Mouse (Mus musculus): ENCODE data around the gene Olfr323.
A peak's percentile ranks its signal among the peaks of the same experiment; 100 is the strongest.

Olfr323 gene

DNA sequence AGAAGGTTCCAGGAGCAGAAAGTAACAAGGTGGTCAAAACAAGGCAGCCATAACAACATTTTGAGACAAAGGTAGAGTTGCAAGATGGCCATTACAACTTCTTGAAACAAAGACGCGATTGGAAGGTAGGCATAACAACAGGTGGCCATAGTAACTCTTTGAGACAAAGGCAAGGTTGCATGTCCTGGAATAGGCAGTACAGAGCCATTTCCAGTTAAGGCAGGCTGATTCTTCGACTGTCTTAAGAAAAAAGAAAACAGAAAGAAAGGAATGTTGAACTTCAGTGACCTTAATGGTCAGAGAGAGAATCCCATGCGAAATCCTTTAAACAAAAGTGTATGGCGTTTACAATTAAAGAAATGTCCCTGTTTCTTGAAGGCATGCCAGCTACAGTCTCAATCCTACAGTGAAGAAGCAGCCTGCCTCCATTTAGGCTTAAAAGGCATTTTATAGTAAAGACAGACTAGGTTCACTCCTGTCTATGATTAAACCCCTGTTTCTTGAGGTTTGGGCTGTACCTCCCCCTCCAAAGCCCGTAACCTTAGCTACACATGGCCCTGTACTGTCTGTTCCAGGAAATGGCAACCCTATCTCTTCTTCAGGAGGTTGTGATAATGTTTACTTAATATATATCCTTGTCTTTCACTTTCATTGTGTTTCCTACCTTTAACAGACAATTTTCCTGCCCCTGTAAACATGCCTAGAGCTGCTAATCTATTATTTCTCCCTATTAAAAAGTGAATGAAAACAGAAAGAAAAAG lies 27.3 kb downstream of the Olfr323 start:
- DNase-seq (ENCODE audit: low spot score), result no peak

DNA sequence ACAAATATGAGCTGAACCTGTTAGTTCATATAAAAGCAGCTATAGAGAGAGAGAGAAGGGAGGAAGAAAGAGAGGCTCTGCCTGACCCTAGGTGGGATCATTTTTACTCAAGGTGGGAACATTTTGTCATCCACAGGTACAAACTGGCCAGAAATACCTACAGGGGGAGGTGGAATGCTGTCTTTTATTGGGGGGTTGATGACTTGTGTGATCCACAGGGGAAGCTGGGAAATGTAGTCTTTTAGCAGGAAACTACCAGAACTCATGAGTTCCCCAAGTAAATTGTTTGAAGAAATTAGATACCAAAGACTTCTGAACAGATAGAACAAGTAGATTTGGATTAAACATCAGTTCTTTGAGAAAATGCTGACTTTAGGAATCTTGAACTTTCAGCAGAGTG lies 28.2 kb downstream of the Olfr323 start:
- DNase-seq (ENCODE audit: low spot score), result no peak

DNA sequence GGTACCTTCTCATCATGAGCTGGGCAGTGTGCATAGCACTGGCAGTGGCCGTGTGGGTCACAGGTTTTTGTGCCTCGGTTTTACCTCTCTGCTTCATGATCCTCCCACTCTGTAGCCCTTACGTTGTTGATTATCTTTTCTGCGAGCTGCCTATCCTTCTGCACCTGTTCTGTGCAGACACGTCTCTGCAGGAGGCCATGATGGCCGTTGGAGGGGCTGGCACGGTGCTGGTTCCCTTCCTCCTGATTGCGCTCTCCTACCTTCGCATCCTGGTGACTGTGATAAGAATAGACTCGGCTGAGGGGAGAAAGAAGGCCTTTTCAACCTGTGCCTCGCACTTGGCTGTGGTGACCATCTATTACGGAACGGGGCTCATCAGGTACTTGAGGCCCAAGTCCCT lies 32.5 kb downstream of the Olfr323 start:
- DNase-seq (ENCODE audit: low spot score), result no peak

DNA sequence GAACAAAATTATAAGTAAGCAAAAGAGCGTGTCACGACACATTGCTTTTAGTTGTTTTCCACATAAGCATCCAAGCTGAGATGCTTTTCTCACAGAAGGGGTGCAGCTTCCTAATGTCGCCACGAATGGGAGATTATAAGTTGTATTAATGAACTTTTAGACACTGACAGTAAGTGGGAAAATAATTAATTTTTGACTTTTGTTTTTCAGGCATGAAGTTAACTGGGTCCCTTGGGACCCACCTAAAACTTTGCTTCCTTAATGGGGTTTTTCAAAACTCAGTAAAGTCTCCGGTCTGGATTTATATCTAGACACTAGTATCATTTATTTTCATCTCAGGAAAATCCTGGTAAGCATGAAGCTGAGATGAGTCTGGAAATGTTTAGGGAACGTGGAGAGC lies 35.5 kb downstream of the Olfr323 start, which contains the start of gene Olfr324:
Gene Olfr324 (plus strand): TSS at position 301 of the 400 bp plus-strand sequence.
- no peak for DNase-seq (ENCODE audit: low spot score)

DNA sequence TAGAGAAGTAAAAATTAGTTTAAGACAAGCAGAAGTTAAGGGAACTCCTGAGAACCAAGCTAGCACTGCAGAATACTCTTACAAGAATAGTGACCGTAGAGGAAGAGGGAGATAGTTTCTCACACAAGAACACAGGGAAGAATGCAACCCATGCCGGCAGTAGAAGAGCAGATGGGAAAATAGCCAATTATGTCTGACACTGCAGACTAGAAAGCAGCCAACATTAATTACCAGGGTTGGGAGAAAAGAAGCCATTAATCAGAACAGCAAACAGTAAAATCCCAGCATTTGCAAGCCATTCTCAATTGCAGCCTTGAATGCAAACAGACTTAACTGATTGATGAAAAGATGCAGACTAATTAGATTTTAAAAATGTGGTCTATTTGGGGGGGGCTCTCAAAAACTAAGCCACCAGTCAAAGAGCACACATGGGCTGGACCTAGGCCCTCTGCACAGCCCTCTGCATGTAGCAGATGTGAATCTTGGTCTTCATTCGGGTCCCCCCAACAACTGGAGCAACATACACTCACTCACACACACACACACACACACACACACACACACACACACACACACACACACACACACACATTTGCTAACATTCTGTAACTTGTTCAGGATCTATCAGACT lies 41.6 kb downstream of the Olfr323 start:
- no peak for DNase-seq (ENCODE audit: low spot score)

DNA sequence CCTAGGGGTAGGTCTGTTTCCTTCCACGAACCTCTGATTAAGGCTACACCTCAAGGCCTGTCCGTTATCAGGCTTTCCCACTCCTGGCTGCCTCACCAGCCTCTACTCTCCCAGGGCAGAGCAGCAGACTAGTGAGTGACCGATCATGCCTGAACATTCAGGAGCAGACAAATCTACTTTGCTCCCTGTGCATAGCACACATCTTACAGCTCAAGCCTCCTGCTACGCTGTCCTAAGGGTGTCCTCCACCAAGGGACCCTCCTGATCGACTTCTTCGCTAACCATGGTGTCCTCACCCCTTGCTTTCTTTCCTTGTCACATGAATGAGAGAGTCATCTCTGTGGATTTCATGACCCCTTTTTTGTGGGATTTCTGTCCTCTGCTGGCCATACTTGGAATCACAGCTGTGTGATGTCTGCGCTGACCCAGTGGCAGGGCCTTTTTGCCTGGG lies 42.4 kb downstream of the Olfr323 start:
- DNase-seq (ENCODE audit: low spot score), result peak; percentile 60

DNA sequence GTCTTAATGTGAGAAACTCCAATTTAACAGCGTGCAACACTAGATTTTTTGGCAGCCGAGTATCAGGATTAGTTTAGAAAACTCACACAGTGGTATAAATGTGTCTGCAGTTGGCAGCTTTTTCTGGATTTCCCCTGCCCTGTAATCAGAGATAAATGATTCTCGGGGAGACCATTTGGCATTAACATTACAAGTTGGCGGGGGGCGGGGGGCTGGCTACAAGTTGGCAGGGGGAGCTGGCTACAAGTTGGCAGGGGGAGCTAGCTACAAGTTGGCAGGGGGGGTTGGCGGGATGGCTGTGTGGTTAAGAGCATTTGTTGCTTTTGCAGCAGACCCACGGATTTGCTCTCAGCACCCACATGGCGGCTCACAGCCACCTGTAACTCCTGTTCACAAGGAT lies 51.7 kb downstream of the Olfr323 start:
- DNase-seq (ENCODE audit: low spot score), result no peak

DNA sequence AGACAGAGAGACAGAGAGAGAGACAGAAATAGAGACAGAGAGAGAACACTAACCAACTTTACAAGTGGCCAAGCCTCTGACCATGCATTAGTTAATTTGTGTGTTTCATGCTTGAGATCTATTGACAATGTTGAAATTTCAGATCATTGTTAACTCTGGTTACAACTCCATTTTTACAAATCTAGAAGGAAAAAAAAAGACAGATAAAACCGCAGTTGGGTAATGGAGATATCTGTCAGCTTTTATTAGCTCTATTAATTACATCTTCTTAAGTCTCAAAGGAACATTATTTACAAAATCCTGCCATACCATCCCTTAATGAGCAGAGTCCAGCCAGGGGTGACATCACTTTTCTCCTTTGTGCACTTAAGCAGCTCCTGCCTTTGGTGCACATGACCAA lies 52.9 kb downstream of the Olfr323 start, which contains the start of gene Olfr325:
Gene Olfr325 (plus strand): TSS at position 301 of the 400 bp plus-strand sequence.
- DNase-seq (ENCODE audit: low spot score), result no peak
